Mouse (Mus musculus): ENCODE results near the gene Ddx47. TPM values are rescaled to one million over a fixed set of nuclear protein-coding genes. Genes with fewer than 3 reads are reported as not detected.

Ddx47 gene
- polyA plus RNA-seq, 1 experiment from 2014 or later = 70.3 TPM

GRCm38 (mm10) chr6:135024781-135025420, 13.5 kb downstream of the Ddx47 start:
- Histone ChIP-seq H3K27ac (ENCODE audit: low read depth, low read length) (no peak overlapping the region), H3K4me2 (ENCODE audit: low read depth, low read length) (no peak overlapping the region), H3K9ac (replicated peaks; ENCODE audit: low read depth, low read length) (no peak overlapping the region), H3K36me3 (ENCODE audit: control insufficient read depth, insufficient read depth, low read length) (peaks cover 37% of the 10 kb centered on the region), H3K4me3 (ENCODE audit: low read depth, low read length) (no peak overlapping the region), H3K4me1 (ENCODE audit: control insufficient read depth, insufficient read depth, low read length) (no peaks in the 10 kb centered on the region), H3K9me3 (ENCODE audit: control insufficient read depth, low read length) (no peaks in the 10 kb centered on the region), H3K27me3 (ENCODE audit: control insufficient read depth, insufficient read depth, low read length) (no peaks in the 10 kb centered on the region)
- WGBS = 100% methylated on average over 1 of the region's 1 CpGs
- ATAC-seq (ENCODE audit: low read depth) = no peak

- Histone ChIP-seq H3K27me3 (ENCODE audit: control insufficient read depth, insufficient read depth, low read length) (no peaks in the 10 kb centered on the region), H3K27ac (ENCODE audit: low read depth, low read length) (no peak overlapping the region), H3K36me3 (ENCODE audit: control insufficient read depth, insufficient read depth, low read length) (peaks cover 24% of the 10 kb centered on the region), H3K4me1 (ENCODE audit: control insufficient read depth, insufficient read depth, low read length) (no peaks in the 10 kb centered on the region), H3K4me3 (ENCODE audit: low read depth, low read length) (no peak overlapping the region), H3K4me2 (ENCODE audit: low read depth, low read length) (no peak overlapping the region), H3K9ac (replicated peaks; ENCODE audit: low read depth, low read length) (no peak overlapping the region), H3K9me3 (ENCODE audit: control insufficient read depth, low read length) (no peaks in the 10 kb centered on the region)
- ATAC-seq (ENCODE audit: low read depth) = peak; percentile 71; the same call in 1 of the 2 replicates
- WGBS = 8% methylated on average over 3 of the region's 3 CpGs
Observed at GRCm38 (mm10) chr6:135026232-135026631, 14.8 kb downstream of the Ddx47 start.

DNA sequence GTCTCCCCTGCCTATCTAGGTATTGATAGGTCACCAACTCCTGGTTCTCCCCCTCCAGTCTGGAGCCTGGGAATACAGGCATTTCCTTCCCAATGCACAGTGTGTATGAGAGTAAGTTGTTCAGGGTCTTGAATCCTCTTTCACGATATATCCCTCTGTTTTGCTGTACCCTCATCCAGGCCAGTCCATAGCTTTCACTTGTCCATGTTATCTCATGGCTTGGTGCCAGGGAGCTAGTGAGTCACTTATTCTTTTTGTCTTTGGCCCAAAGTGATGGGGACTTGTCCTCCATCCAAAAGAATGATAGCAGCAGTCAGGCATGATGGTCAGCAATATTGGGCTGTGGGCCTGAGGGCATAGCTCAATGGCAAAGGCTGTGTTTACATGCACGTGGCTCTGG, 15.3 kb downstream of the Ddx47 start:
- Histone ChIP-seq H3K27me3 (ENCODE audit: control insufficient read depth, insufficient read depth, low read length) (no peaks in the 10 kb centered on the region), H3K36me3 (ENCODE audit: control insufficient read depth, insufficient read depth, low read length) (peaks cover 19% of the 10 kb centered on the region), H3K4me2 (ENCODE audit: low read depth, low read length) (no peak overlapping the region), H3K9ac (replicated peaks; ENCODE audit: low read depth, low read length) (no peak overlapping the region), H3K27ac (ENCODE audit: low read depth, low read length) (no peak overlapping the region), H3K4me1 (ENCODE audit: control insufficient read depth, insufficient read depth, low read length) (no peaks in the 10 kb centered on the region), H3K4me3 (ENCODE audit: low read depth, low read length) (no peak overlapping the region), H3K9me3 (ENCODE audit: control insufficient read depth, low read length) (no peaks in the 10 kb centered on the region)
- 87% methylated on average over 2 of the region's 2 CpGs for WGBS
- ATAC-seq (ENCODE audit: low read depth) = no peak

- no peak overlapping the region for H3K4me3 ChIP-seq (ENCODE audit: low read depth, low read length)
- H3K36me3 ChIP-seq (ENCODE audit: control insufficient read depth, insufficient read depth, low read length) = no peaks in the 10 kb centered on the region; the same call in 1 of the 2 replicates
- no peak overlapping the region for H3K9ac ChIP-seq (replicated peaks; ENCODE audit: low read depth, low read length)
- no peak overlapping the region for H3K27ac ChIP-seq (ENCODE audit: low read depth, low read length)
- H3K27me3 ChIP-seq (ENCODE audit: control insufficient read depth, insufficient read depth, low read length) = no peaks in the 10 kb centered on the region
- ATAC-seq (ENCODE audit: low read depth) = no peak
- WGBS = 58% methylated on average over 4 of the region's 4 CpGs
- no peaks in the 10 kb centered on the region for H3K9me3 ChIP-seq (ENCODE audit: control insufficient read depth, low read length)
- H3K4me1 ChIP-seq (ENCODE audit: control insufficient read depth, insufficient read depth, low read length) = no peaks in the 10 kb centered on the region
- no peak overlapping the region for H3K4me2 ChIP-seq (ENCODE audit: low read depth, low read length)
Observed at GRCm38 (mm10) chr6:135029246-135029645, 17.8 kb downstream of the Ddx47 start.

GRCm38 (mm10) chr6:135038674-135039073, 27.3 kb downstream of the Ddx47 start:
- H3K27ac ChIP-seq (ENCODE audit: low read depth, low read length) = no peak overlapping the region
- no peak overlapping the region for H3K4me3 ChIP-seq (ENCODE audit: low read depth, low read length)
- H3K4me1 ChIP-seq (ENCODE audit: control insufficient read depth, insufficient read depth, low read length) = peaks cover 5% of the 10 kb centered on the region
- no peaks in the 10 kb centered on the region for H3K36me3 ChIP-seq (ENCODE audit: control insufficient read depth, insufficient read depth, low read length)
- ATAC-seq (ENCODE audit: low read depth) = no peak
- H3K27me3 ChIP-seq (ENCODE audit: control insufficient read depth, insufficient read depth, low read length) = no peaks in the 10 kb centered on the region
- no peak overlapping the region for H3K4me2 ChIP-seq (ENCODE audit: low read depth, low read length)
- no peak overlapping the region for H3K9ac ChIP-seq (replicated peaks; ENCODE audit: low read depth, low read length)
- no peaks in the 10 kb centered on the region for H3K9me3 ChIP-seq (ENCODE audit: control insufficient read depth, low read length)
- 64% methylated on average over 3 of the region's 3 CpGs for WGBS

DNA sequence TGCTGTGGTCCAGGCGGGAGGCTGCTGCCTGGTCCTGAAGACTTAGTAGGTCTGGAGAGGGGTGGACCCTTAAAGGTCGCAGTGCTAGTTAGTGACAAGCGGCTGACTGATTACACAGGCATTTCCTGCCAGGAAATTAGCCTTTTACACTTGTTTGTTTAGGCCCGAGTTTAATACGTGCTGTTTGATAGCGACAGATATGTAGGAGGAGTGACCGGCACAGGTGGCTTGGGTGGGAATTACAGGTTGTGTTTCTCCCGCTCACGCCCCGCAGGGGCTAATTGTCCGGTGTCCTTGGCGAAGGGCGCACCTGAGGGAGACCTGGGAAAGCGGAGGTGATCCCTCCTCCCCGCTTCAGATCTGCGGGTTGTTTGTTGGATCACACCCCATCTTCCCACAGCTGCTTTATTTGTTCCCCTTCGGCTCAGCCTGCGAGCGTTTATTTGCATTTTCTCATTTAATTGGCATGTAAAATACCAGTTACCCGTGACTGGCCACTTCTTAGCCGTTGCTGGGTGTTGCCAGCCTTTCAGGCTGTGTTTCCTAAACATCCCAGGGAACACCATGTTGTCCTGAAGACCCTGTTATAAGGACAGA, 29.0 kb downstream of the Ddx47 start:
- H3K27me3 ChIP-seq (ENCODE audit: control insufficient read depth, insufficient read depth, low read length) = no peaks in the 10 kb centered on the region
- peaks cover 5% of the 10 kb centered on the region for H3K4me1 ChIP-seq (ENCODE audit: control insufficient read depth, insufficient read depth, low read length)
- H3K4me2 ChIP-seq (ENCODE audit: low read depth, low read length) = peak overlapping the region; percentile 46
- H3K4me3 ChIP-seq (ENCODE audit: low read depth, low read length) = peak overlapping the region; percentile 15; the same call in 1 of the 2 replicates
- WGBS = 3% methylated on average over 21 of the region's 21 CpGs
- H3K9ac ChIP-seq (replicated peaks; ENCODE audit: low read depth, low read length) = peak overlapping the region; percentile 37; the same call in 1 of the 2 replicates
- no peak overlapping the region for H3K27ac ChIP-seq (ENCODE audit: low read depth, low read length)
- ATAC-seq (ENCODE audit: low read depth) = no peak; the same call in 1 of the 2 replicates
- no peaks in the 10 kb centered on the region for H3K9me3 ChIP-seq (ENCODE audit: control insufficient read depth, low read length)
- H3K36me3 ChIP-seq (ENCODE audit: control insufficient read depth, insufficient read depth, low read length) = no peaks in the 10 kb centered on the region

- no peaks in the 10 kb centered on the region for H3K9me3 ChIP-seq (ENCODE audit: control insufficient read depth, low read length)
- ATAC-seq (ENCODE audit: low read depth) = no peak
- H3K27me3 ChIP-seq (ENCODE audit: control insufficient read depth, insufficient read depth, low read length) = no peaks in the 10 kb centered on the region
- 41% methylated on average over 3 of the region's 3 CpGs for WGBS
- H3K27ac ChIP-seq (ENCODE audit: low read depth, low read length) = no peak overlapping the region
- H3K4me2 ChIP-seq (ENCODE audit: low read depth, low read length) = no peak overlapping the region
- H3K4me1 ChIP-seq (ENCODE audit: control insufficient read depth, insufficient read depth, low read length) = peaks cover 5% of the 10 kb centered on the region
- H3K9ac ChIP-seq (replicated peaks; ENCODE audit: low read depth, low read length) = no peak overlapping the region
- H3K4me3 ChIP-seq (ENCODE audit: low read depth, low read length) = no peak overlapping the region
- no peaks in the 10 kb centered on the region for H3K36me3 ChIP-seq (ENCODE audit: control insufficient read depth, insufficient read depth, low read length)
Observed at GRCm38 (mm10) chr6:135041930-135042329, 30.5 kb downstream of the Ddx47 start.

GRCm38 (mm10) chr6:135047276-135047675, 35.9 kb downstream of the Ddx47 start:
- no peak overlapping the region for H3K4me3 ChIP-seq (ENCODE audit: low read depth, low read length)

DNA sequence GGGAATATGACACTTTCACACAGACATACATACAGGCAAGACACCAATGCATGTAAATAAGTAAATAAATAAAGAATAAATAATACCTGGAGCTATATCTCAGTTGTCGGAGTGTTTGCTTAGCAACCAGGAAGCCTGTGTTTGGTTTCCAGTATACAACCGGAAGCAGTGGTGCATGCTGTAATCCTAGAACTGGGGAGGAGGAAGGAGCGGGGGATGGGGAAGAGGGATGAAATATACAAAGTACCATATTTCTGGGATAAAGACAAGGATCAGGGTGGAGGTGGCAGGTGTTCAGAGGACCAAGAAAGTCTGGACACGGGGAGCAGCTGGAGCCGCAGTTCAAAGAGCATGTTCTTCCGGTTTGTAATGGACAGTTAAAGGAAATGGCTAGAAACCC, 37.1 kb downstream of the Ddx47 start:
- no peak for ATAC-seq (ENCODE audit: low read depth)
- no peak overlapping the region for H3K4me3 ChIP-seq (ENCODE audit: low read depth, low read length)
- no peak overlapping the region for H3K27ac ChIP-seq (ENCODE audit: low read depth, low read length)
- H3K27me3 ChIP-seq (ENCODE audit: control insufficient read depth, insufficient read depth, low read length) = no peaks in the 10 kb centered on the region
- no peak overlapping the region for H3K4me2 ChIP-seq (ENCODE audit: low read depth, low read length)
- no peak overlapping the region for H3K9ac ChIP-seq (replicated peaks; ENCODE audit: low read depth, low read length)
- H3K9me3 ChIP-seq (ENCODE audit: control insufficient read depth, low read length) = no peaks in the 10 kb centered on the region
- WGBS = 80% methylated on average over 6 of the region's 6 CpGs
- H3K4me1 ChIP-seq (ENCODE audit: control insufficient read depth, insufficient read depth, low read length) = no peaks in the 10 kb centered on the region
- H3K36me3 ChIP-seq (ENCODE audit: control insufficient read depth, insufficient read depth, low read length) = no peaks in the 10 kb centered on the region

More at GRCm38 (mm10) chr6:135047276-135047675, 35.9 kb downstream of the Ddx47 start:
- Histone ChIP-seq H3K27ac (ENCODE audit: low read depth, low read length) (no peak overlapping the region), H3K4me2 (ENCODE audit: low read depth, low read length) (no peak overlapping the region), H3K9me3 (ENCODE audit: control insufficient read depth, low read length) (no peaks in the 10 kb centered on the region), H3K36me3 (ENCODE audit: control insufficient read depth, insufficient read depth, low read length) (no peaks in the 10 kb centered on the region), H3K9ac (replicated peaks; ENCODE audit: low read depth, low read length) (no peak overlapping the region), H3K27me3 (ENCODE audit: control insufficient read depth, insufficient read depth, low read length) (no peaks in the 10 kb centered on the region), H3K4me1 (ENCODE audit: control insufficient read depth, insufficient read depth, low read length) (no peaks in the 10 kb centered on the region)
- WGBS = 78% methylated on average over 9 of the region's 9 CpGs
- no peak for ATAC-seq (ENCODE audit: low read depth)

All from neural tube, embryonic 14.5 days (tissue).